Mouse (Mus musculus) myocyte (in vitro differentiated cells): Measurements from ENCODE around the gene Ttbk1.

Source experiments
- E2F4 ChIP-seq: IDR thresholded peaks from one replicate; pipeline ENCODE4 v1.6.1; 2011; ENCODE audit warnings: mild to moderate bottlenecking, control low read depth, moderate library complexity; ENCODE audit not compliant: insufficient read depth
- POLR2A ChIP-seq: IDR thresholded peaks from one replicate; pipeline ENCODE4 v1.6.1; 2011; ENCODE audit warnings: low read depth, mild to moderate bottlenecking, control low read depth, moderate library complexity; ENCODE audit not compliant: insufficient read length
- USF1 ChIP-seq: IDR thresholded peaks from one replicate; pipeline ENCODE4 v1.6.1; 2011; ENCODE audit warnings: low read depth, mild to moderate bottlenecking, control low read depth, moderate library complexity

GRCm38 (mm10) chr17:46487431-46487830 is at the start of gene Ttbk1:
- TF ChIP-seq USF1 (no peak), E2F4 (no peak), POLR2A (no peak)
